Mouse (Mus musculus) CH12.LX (cell line): ENCODE data around the gene Atp13a4. TPM values are rescaled to one million over a fixed set of nuclear protein-coding genes. Genes with fewer than 3 reads are reported as not detected.

ENCODE experiments used
- DNase-seq: peaks from one replicate; pipeline ENCODE4 v3.0.0-alpha.2; 2013; ENCODE audit errors: extremely low read depth
- H3K27ac ChIP-seq: 2 replicates; pipeline ENCODE4 v1.5.1; 2012; ENCODE audit warnings: low read depth, mild to moderate bottlenecking, control low read depth, moderate library complexity; ENCODE audit not compliant: insufficient read depth
- H3K27me3 ChIP-seq: replicated peaks from 2 replicates; pipeline ENCODE3; 2012; ENCODE audit warnings: inconsistent platforms
- H3K36me3 ChIP-seq, 2 experiments: replicated peaks in 1 of 2; 2 replicates each; pipeline versions ENCODE3 to v1.6.1; 2012; ENCODE audit warnings: inconsistent platforms in 1 of 2, low read length in 1 of 2, mild to moderate bottlenecking in 1 of 2, mixed read lengths in 1 of 2, moderate library complexity in 1 of 2; ENCODE audit not compliant: control insufficient read depth in 1 of 2, insufficient read depth in 1 of 2
- H3K4me1 ChIP-seq, 2 experiments: 2 replicates each; pipeline ENCODE4 v1.6.1; 2012; ENCODE audit warnings: inconsistent platforms in 1 of 2, moderate library complexity in 1 of 2; ENCODE audit not compliant: insufficient read depth in 2 of 2, control insufficient read depth in 1 of 2
- H3K4me2 ChIP-seq: 2 replicates; pipeline ENCODE4 v1.6.1; 2012; ENCODE audit warnings: low read depth, mild to moderate bottlenecking, control low read depth; ENCODE audit not compliant: poor library complexity, insufficient read depth, severe bottlenecking
- H3K4me3 ChIP-seq, 3 experiments: fragments of 150-350 bp in 1 of 3; sonication (generic) in 1 of 3; replicated peaks in 1 of 3; 2 replicates each; pipeline versions ENCODE3 to v1.5.1; 2011 to 2012; ENCODE audit warnings: low read depth in 2 of 3, low read length in 2 of 3, mild to moderate bottlenecking in 2 of 3, moderate library complexity in 2 of 3, control low read depth in 1 of 3, improper control_type of control experiment in 1 of 3, inconsistent platforms in 1 of 3, mixed read lengths in 1 of 3; ENCODE audit not compliant: poor library complexity in 1 of 3
- H3K79me2 ChIP-seq: replicated peaks from 2 replicates; pipeline ENCODE4 v1.6.1; 2012; ENCODE audit warnings: mild to moderate bottlenecking, moderate library complexity; ENCODE audit not compliant: control insufficient read depth, poor library complexity, insufficient read depth, severe bottlenecking; ENCODE audit errors: extremely low read depth
- H3K9ac ChIP-seq: 2 replicates; pipeline ENCODE4 v1.6.1; 2012; ENCODE audit warnings: low read depth, mild to moderate bottlenecking, control low read depth, moderate library complexity; ENCODE audit not compliant: insufficient read depth
- H3K9me3 ChIP-seq: replicated peaks from 2 replicates; pipeline ENCODE3; 2012; ENCODE audit warnings: low read length, inconsistent platforms, mixed read lengths
- BHLHE40 ChIP-seq: IDR thresholded peaks from 2 replicates; pipeline ENCODE4 v1.6.1; 2011; ENCODE audit warnings: mild to moderate bottlenecking, low read depth, low read length, improper control_type of control experiment
- CHD2 ChIP-seq: IDR thresholded peaks from 2 replicates; pipeline ENCODE4 v1.6.1; 2011; ENCODE audit warnings: low read length, improper control_type of control experiment
- CTCF ChIP-seq, 2 experiments: IDR thresholded peaks in 1 of 2; conservative IDR thresholded peaks in 1 of 2; 2 replicates each; pipeline ENCODE4 v1.5.1; 2011 to 2012; ENCODE audit warnings: low read depth in 2 of 2, low read length in 2 of 2, improper control_type of control experiment in 1 of 2, inconsistent platforms in 1 of 2, mild to moderate bottlenecking in 1 of 2, moderate library complexity in 1 of 2
- E2F4 ChIP-seq: IDR thresholded peaks from 2 replicates; pipeline ENCODE4 v1.6.1; 2011; ENCODE audit warnings: low read depth, low read length, improper control_type of control experiment; ENCODE audit not compliant: insufficient replicate concordance
- ELF1 ChIP-seq: IDR thresholded peaks from 2 replicates; pipeline ENCODE4 v1.6.1; 2014; ENCODE audit warnings: low read depth, mild to moderate bottlenecking, inconsistent platforms, low read length, improper control_type of control experiment
- ETS1 ChIP-seq: conservative IDR thresholded peaks from 2 replicates; pipeline ENCODE4 v1.6.1; 2012; ENCODE audit warnings: low read depth, mild to moderate bottlenecking, inconsistent platforms, low read length, improper control_type of control experiment, moderate library complexity
- GABPA ChIP-seq: IDR thresholded peaks from 2 replicates; pipeline ENCODE4 v1.6.1; 2012; ENCODE audit warnings: low read depth, low read length, improper control_type of control experiment, inconsistent platforms; ENCODE audit not compliant: insufficient replicate concordance
- HCFC1 ChIP-seq: IDR thresholded peaks from 2 replicates; pipeline ENCODE4 v1.6.1; 2012; ENCODE audit warnings: low read depth, mild to moderate bottlenecking, inconsistent platforms, low read length, improper control_type of control experiment
- JUN ChIP-seq: IDR thresholded peaks from 2 replicates; pipeline ENCODE4 v1.6.1; 2011; ENCODE audit warnings: low read depth, mild to moderate bottlenecking, low read length, improper control_type of control experiment, moderate library complexity; ENCODE audit not compliant: insufficient read depth
- JUND ChIP-seq: conservative IDR thresholded peaks from 2 replicates; pipeline ENCODE4 v1.6.1; 2011; ENCODE audit warnings: low read depth, low read length, improper control_type of control experiment
- MAFK ChIP-seq: IDR thresholded peaks from 2 replicates; pipeline ENCODE4 v1.6.1; 2011; ENCODE audit warnings: low read length, improper control_type of control experiment; ENCODE audit not compliant: insufficient replicate concordance
- MAX ChIP-seq: IDR thresholded peaks from 2 replicates; pipeline ENCODE4 v1.6.1; 2011; ENCODE audit warnings: low read length, improper control_type of control experiment
- MAZ ChIP-seq: IDR thresholded peaks from 2 replicates; pipeline ENCODE4 v1.6.1; 2012; ENCODE audit warnings: low read depth, mild to moderate bottlenecking, inconsistent platforms, low read length, improper control_type of control experiment, moderate library complexity
- MEF2A ChIP-seq: IDR thresholded peaks from 2 replicates; pipeline ENCODE4 v1.6.1; 2014; ENCODE audit warnings: low read depth, mild to moderate bottlenecking, inconsistent platforms, low read length, improper control_type of control experiment, borderline replicate concordance
- MYC ChIP-seq: IDR thresholded peaks from 2 replicates; pipeline ENCODE4 v1.6.1; 2011; ENCODE audit warnings: low read depth, mild to moderate bottlenecking, improper control_type of control experiment, low read length
- PAX5 ChIP-seq: IDR thresholded peaks from 2 replicates; pipeline ENCODE4 v1.6.1; 2012; ENCODE audit warnings: low read length, inconsistent platforms, mixed read lengths
- POLR2A ChIP-seq: IDR thresholded peaks from 2 replicates; pipeline ENCODE4 v1.6.1; 2011; ENCODE audit warnings: low read depth, mild to moderate bottlenecking, improper control_type of control experiment, low read length
- POLR2AphosphoS2 ChIP-seq: IDR thresholded peaks from 2 replicates; pipeline ENCODE4 v1.6.1; 2011; ENCODE audit warnings: low read depth, low read length, improper control_type of control experiment
- RCOR1 ChIP-seq: conservative IDR thresholded peaks from 2 replicates; pipeline ENCODE4 v1.6.1; 2012; ENCODE audit warnings: low read depth, mild to moderate bottlenecking, inconsistent platforms, low read length, improper control_type of control experiment
- SMC3 ChIP-seq: IDR thresholded peaks from 2 replicates; pipeline ENCODE4 v1.6.1; 2011; ENCODE audit warnings: low read depth, low read length, improper control_type of control experiment
- TBP ChIP-seq: conservative IDR thresholded peaks from 2 replicates; pipeline ENCODE4 v1.6.1; 2011; ENCODE audit warnings: low read depth, low read length, improper control_type of control experiment
- TCF12 ChIP-seq: IDR thresholded peaks from 2 replicates; pipeline ENCODE4 v1.6.1; 2014; ENCODE audit warnings: low read depth, mild to moderate bottlenecking, inconsistent platforms, low read length, improper control_type of control experiment
- USF1 ChIP-seq: IDR thresholded peaks from 2 replicates; pipeline ENCODE4 v1.6.1; 2014; ENCODE audit warnings: low read depth, mild to moderate bottlenecking, inconsistent platforms, low read length, improper control_type of control experiment
- ZC3H11A ChIP-seq: IDR thresholded peaks from 2 replicates; pipeline ENCODE4 v1.6.1; 2012; ENCODE audit warnings: low read depth, mild to moderate bottlenecking, inconsistent platforms, low read length, improper control_type of control experiment
- ZKSCAN1 ChIP-seq: IDR thresholded peaks from 2 replicates; pipeline ENCODE4 v1.6.1; 2012; ENCODE audit warnings: low read depth, inconsistent platforms, low read length, improper control_type of control experiment, borderline replicate concordance
- ZNF384 ChIP-seq: IDR thresholded peaks from 2 replicates; pipeline ENCODE4 v1.6.1; 2012; ENCODE audit warnings: low read depth, low read length, improper control_type of control experiment, inconsistent platforms
- dilution Hi-C: fragments of 300-500 bp; cut with MboI; formaldehyde crosslinking; loops from 2 replicates; pipeline ENCODE4 v1.14.3; 2020; ENCODE audit warnings: low sequenced_read_pairs; ENCODE audit not compliant: extremely low pct_unique_long_range_greater_than_20kb, extremely low pct_ligation_motif_present
- in situ Hi-C: fragments of 300-500 bp; cut with MboI; formaldehyde crosslinking; loops from 3 replicates; pipeline ENCODE4 v1.14.3; 2019; ENCODE audit warnings: low sequenced_read_pairs, low pct_ligation_motif_present, low pct_unique_long_range_greater_than_20kb, mixed read lengths
- polyA plus RNA-seq: library from polyadenylated mRNA; unstranded; fragments of >175 nt; gene quantifications from 2 replicates; pipeline ENCODE4 v1.2.1, GENCODE M21; 2012; ENCODE audit warnings: low read depth; ENCODE audit not compliant: insufficient read length
- total RNA-seq, 2 experiments: library from RNA; depleted of rRNA; stranded (reverse); fragments of 300-350 nt in 1 of 2; fragments of >200 nt in 1 of 2; gene quantifications; 2 replicates each; pipeline ENCODE4 v1.2.3; 2012 to 2014

Gene Atp13a4
- total and polyA plus RNA-seq, 3 experiments: not detected

DNA sequence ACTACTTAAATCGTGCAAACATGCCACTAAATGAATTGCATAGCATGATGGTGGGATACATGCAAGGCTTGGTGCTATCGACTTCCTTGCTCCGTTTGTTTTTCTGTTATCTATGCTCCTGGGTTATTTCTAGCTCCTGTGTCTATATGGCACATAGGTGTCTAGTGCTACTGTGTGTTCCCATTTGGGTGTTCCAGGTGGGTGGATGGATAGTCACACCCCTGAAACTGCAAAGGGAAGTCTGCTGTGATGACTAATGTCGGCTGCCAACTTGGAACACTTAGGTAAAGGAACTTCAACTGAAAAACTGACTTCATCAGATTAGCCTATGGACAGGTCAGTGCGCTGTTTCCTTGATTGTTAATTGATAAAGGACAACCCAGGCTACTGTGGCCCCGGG lies 129.8 kb downstream of the Atp13a4 start:
- dilution Hi-C loops: no loop called here

DNA sequence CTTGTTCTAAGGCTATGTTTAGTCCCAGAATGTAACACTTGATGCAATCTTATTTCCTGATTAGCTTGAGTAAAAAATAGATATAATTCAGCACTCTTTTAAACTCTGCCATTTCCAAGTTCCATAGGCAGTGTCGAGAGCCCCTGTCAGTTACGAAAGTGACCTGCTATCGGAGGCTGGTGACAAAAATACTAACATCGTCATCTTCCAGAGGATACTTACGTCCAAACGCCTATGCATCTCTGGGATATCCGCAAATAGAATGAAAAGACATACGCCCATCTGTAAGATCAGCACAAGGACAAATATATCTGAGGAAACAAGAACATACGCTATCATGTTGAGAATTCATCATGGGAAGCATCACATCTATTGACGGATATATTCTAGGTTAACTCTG lies 137.3 kb downstream of the Atp13a4 start:
- Histone ChIP-seq H3K9me3 (no peaks in the 10 kb centered on the region), H3K9ac (no peak overlapping the region), H3K4me1 (no peaks in the 10 kb centered on the region), H3K27ac (no peak overlapping the region), H3K36me3 (no peaks in the 10 kb centered on the region), H3K79me2 (no peaks in the 10 kb centered on the region), H3K4me2 (no peak overlapping the region), H3K4me3 (no peak overlapping the region), H3K27me3 (peaks cover 6% of the 10 kb centered on the region)
- TF ChIP-seq MAX: no peak
- TF ChIP-seq PAX5: no peak
- TF ChIP-seq JUND: no peak
- TF ChIP-seq CTCF (conservative IDR thresholded peaks at IDR 0.05 in 1 of 2, IDR thresholded peaks at IDR 0.05 in 1 of 2; ENCODE audit: low read depth in 2 of 2, low read length in 2 of 2): no peak
- no peak for TF ChIP-seq SMC3
- no peak for TF ChIP-seq POLR2AphosphoS2
- no peak for TF ChIP-seq GABPA
- TF ChIP-seq RCOR1: no peak
- TF ChIP-seq MYC: no peak
- TF ChIP-seq BHLHE40: no peak
- TF ChIP-seq TBP: no peak
- TF ChIP-seq ELF1: no peak
- TF ChIP-seq POLR2A: no peak
- no peak for TF ChIP-seq HCFC1
- dilution Hi-C loops (no loop called here), in situ Hi-C loops (no loop called here)
- DNase-seq: no peak

More for the DNA sequence above, 129.8 kb downstream of the Atp13a4 start:
- DNase-seq: no peak
- Histone ChIP-seq H3K9ac (no peak overlapping the region), H3K27me3 (peaks cover 7% of the 10 kb centered on the region), H3K79me2 (no peaks in the 10 kb centered on the region), H3K36me3 (no peaks in the 10 kb centered on the region), H3K27ac (no peak overlapping the region), H3K4me2 (no peak overlapping the region), H3K4me3 (no peak overlapping the region), H3K4me1 (no peaks in the 10 kb centered on the region), H3K9me3 (no peaks in the 10 kb centered on the region)
- in situ Hi-C loops: no loop called here
- no peak for TF ChIP-seq GABPA
- no peak for TF ChIP-seq ZKSCAN1
- no peak for TF ChIP-seq JUN
- no peak for TF ChIP-seq ETS1
- TF ChIP-seq MEF2A: no peak
- no peak for TF ChIP-seq JUND
- TF ChIP-seq E2F4: no peak
- TF ChIP-seq CHD2: no peak
- no peak for TF ChIP-seq MAZ
- TF ChIP-seq ELF1: no peak
- no peak for TF ChIP-seq USF1
- TF ChIP-seq ZNF384: no peak
- TF ChIP-seq PAX5: no peak
- no peak for TF ChIP-seq ZC3H11A
- no peak for TF ChIP-seq MAFK
- no peak for TF ChIP-seq TCF12
- no peak for TF ChIP-seq BHLHE40
- no peak for TF ChIP-seq RCOR1
- TF ChIP-seq MYC: no peak
